Mouse (Mus musculus) limb, embryonic 11.5 days (tissue): ENCODE data around the gene Dip2a. TPM values are rescaled to one million over a fixed set of nuclear protein-coding genes. Genes with fewer than 3 reads are reported as not detected.

Experiments used
- ATAC-seq: fragments of 200-750 bp; cut with Nextera tagmentation; 2 replicates; pipeline ENCODE4 v1.8.0; 2017; ENCODE audit warnings: low read depth; ENCODE audit not compliant: insufficient number of reproducible peaks, low FRiP score, low TSS enrichment
- DNase-seq: peaks from one replicate; pipeline ENCODE4 v3.0.0-alpha.2; 2015; ENCODE audit warnings: low spot score
- H3K27ac ChIP-seq: fragments of 300-500 bp; sonication (generic); replicated peaks from 2 replicates; pipeline ENCODE4 v1.5.1; 2014; ENCODE audit warnings: low read depth, mild to moderate bottlenecking, low read length
- H3K27me3 ChIP-seq: fragments of 300-500 bp; sonication (generic); 2 replicates; pipeline ENCODE4 v1.6.1; 2014; ENCODE audit warnings: mild to moderate bottlenecking, low read length, mixed read lengths; ENCODE audit not compliant: control insufficient read depth, insufficient read depth
- H3K36me3 ChIP-seq: fragments of 300-500 bp; sonication (generic); 2 replicates; pipeline ENCODE4 v1.6.1; 2014; ENCODE audit warnings: mild to moderate bottlenecking, low read length, moderate library complexity, mixed read lengths; ENCODE audit not compliant: control insufficient read depth, insufficient read depth
- H3K4me1 ChIP-seq: fragments of 300-500 bp; sonication (generic); 2 replicates; pipeline ENCODE4 v1.6.1; 2014; ENCODE audit warnings: low read length, mixed read lengths; ENCODE audit not compliant: control insufficient read depth, insufficient read depth
- H3K4me2 ChIP-seq: fragments of 300-500 bp; sonication (generic); 2 replicates; pipeline ENCODE4 v1.6.1; 2014; ENCODE audit warnings: low read depth, mild to moderate bottlenecking, moderate library complexity; ENCODE audit not compliant: severe bottlenecking
- H3K4me3 ChIP-seq: fragments of 300-500 bp; sonication (generic); 2 replicates; pipeline ENCODE4 v1.5.1; 2014; ENCODE audit warnings: low read depth, low read length
- H3K9ac ChIP-seq: fragments of 300-500 bp; sonication (generic); 2 replicates; pipeline ENCODE4 v1.6.1; 2014; ENCODE audit warnings: mild to moderate bottlenecking, low read length
- H3K9me3 ChIP-seq: fragments of 300-500 bp; sonication (generic); 2 replicates; pipeline ENCODE4 v1.6.1; 2016; ENCODE audit warnings: low read length; ENCODE audit not compliant: control insufficient read depth
- WGBS: fragments of 180-500 bp; shearing (Covaris S2); extraction: QIAGEN DNeasy Blood & Tissue Kit; methylation state at CpG from one replicate; pipeline ENCODE4 v1.1.7; 2014; 5-methylcytosine and 5-hydroxymethylcytosine counted together
- polyA plus RNA-seq: library from polyadenylated mRNA; unstranded; fragments of >200 nt; fragmentation: Nextera tagmentation; extraction: Ambion mirVana; gene quantifications from 2 replicates; pipeline ENCODE4 v1.2.1, GENCODE M21; 2014

The Dip2a gene
- polyA plus RNA-seq, 1 experiment from 2014 or later = 5.2 TPM

GRCm38 (mm10) chr10:76332040-76332439, 13.1 kb downstream of the Dip2a start:
- no peaks in the 10 kb centered on the region for H3K36me3 ChIP-seq
- WGBS = 84% methylated on average over 2 of the region's 2 CpGs
- no peak overlapping the region for H3K9ac ChIP-seq
- ATAC-seq (no peak), DNase-seq (no peak)
- H3K4me1 ChIP-seq = no peaks in the 10 kb centered on the region
- H3K4me3 ChIP-seq = no peak overlapping the region
- no peaks in the 10 kb centered on the region for H3K27me3 ChIP-seq
- H3K4me2 ChIP-seq = no peak overlapping the region
- H3K27ac ChIP-seq = no peak overlapping the region
- no peaks in the 10 kb centered on the region for H3K9me3 ChIP-seq

GRCm38 (mm10) chr10:76329093-76329492, 16.0 kb downstream of the Dip2a start:
- ATAC-seq = no peak
- H3K9me3 ChIP-seq = no peaks in the 10 kb centered on the region
- H3K36me3 ChIP-seq = no peaks in the 10 kb centered on the region
- 87% methylated on average over 4 of the region's 4 CpGs for WGBS
- H3K9ac ChIP-seq = no peak overlapping the region
- no peak overlapping the region for H3K4me2 ChIP-seq
- H3K27ac ChIP-seq = no peak overlapping the region
- DNase-seq = no peak
- H3K4me3 ChIP-seq = no peak overlapping the region
- no peaks in the 10 kb centered on the region for H3K4me1 ChIP-seq
- no peaks in the 10 kb centered on the region for H3K27me3 ChIP-seq

GRCm38 (mm10) chr10:76328574-76328973, 16.5 kb downstream of the Dip2a start:
- no peak overlapping the region for H3K9ac ChIP-seq
- 86% methylated on average over 3 of the region's 3 CpGs for WGBS
- no peaks in the 10 kb centered on the region for H3K36me3 ChIP-seq

GRCm38 (mm10) chr10:76326304-76327006, 18.6 kb downstream of the Dip2a start:
- H3K9ac ChIP-seq = no peak overlapping the region
- 73% methylated on average over 6 of the region's 6 CpGs for WGBS
- H3K4me1 ChIP-seq = no peaks in the 10 kb centered on the region
- no peaks in the 10 kb centered on the region for H3K27me3 ChIP-seq
- H3K27ac ChIP-seq = no peak overlapping the region
- ATAC-seq = no peak
- no peak overlapping the region for H3K4me3 ChIP-seq
- no peak overlapping the region for H3K4me2 ChIP-seq
- no peaks in the 10 kb centered on the region for H3K9me3 ChIP-seq
- no peaks in the 10 kb centered on the region for H3K36me3 ChIP-seq
- peak; percentile 38 for DNase-seq

More at GRCm38 (mm10) chr10:76328574-76328973, 16.5 kb downstream of the Dip2a start:
- H3K4me2 ChIP-seq = no peak overlapping the region
- no peaks in the 10 kb centered on the region for H3K4me1 ChIP-seq
- H3K9me3 ChIP-seq = no peaks in the 10 kb centered on the region
- H3K4me3 ChIP-seq = no peak overlapping the region
- no peak for ATAC-seq
- no peaks in the 10 kb centered on the region for H3K27me3 ChIP-seq
- no peak overlapping the region for H3K27ac ChIP-seq
- DNase-seq = no peak

GRCm38 (mm10) chr10:76317623-76318022, 27.5 kb downstream of the Dip2a start:
- Histone ChIP-seq H3K9me3 (no peaks in the 10 kb centered on the region), H3K9ac (no peak overlapping the region), H3K27ac (no peak overlapping the region), H3K4me3 (no peak overlapping the region), H3K4me1 (no peaks in the 10 kb centered on the region), H3K36me3 (no peaks in the 10 kb centered on the region; the same call in 1 of the 2 replicates), H3K4me2 (no peak overlapping the region), H3K27me3 (no peaks in the 10 kb centered on the region)
- DNase-seq (no peak), ATAC-seq (no peak)
- 86% methylated on average over 12 of the region's 12 CpGs for WGBS

GRCm38 (mm10) chr10:76316194-76316593, 28.9 kb downstream of the Dip2a start:
- no peaks in the 10 kb centered on the region; the same call in 1 of the 2 replicates for H3K36me3 ChIP-seq
- H3K27me3 ChIP-seq = no peaks in the 10 kb centered on the region
- H3K4me3 ChIP-seq = no peak overlapping the region
- H3K4me2 ChIP-seq = no peak overlapping the region
- DNase-seq (no peak), ATAC-seq (no peak)
- no peak overlapping the region for H3K27ac ChIP-seq
- WGBS = 84% methylated on average over 7 of the region's 7 CpGs
- H3K9me3 ChIP-seq = no peaks in the 10 kb centered on the region
- H3K4me1 ChIP-seq = no peaks in the 10 kb centered on the region
- H3K9ac ChIP-seq = no peak overlapping the region

GRCm38 (mm10) chr10:76306738-76307137, 38.4 kb downstream of the Dip2a start:
- ATAC-seq (no peak), DNase-seq (no peak)
- Histone ChIP-seq H3K9ac (no peak overlapping the region), H3K36me3 (peaks cover 3% of the 10 kb centered on the region; the same call in 1 of the 2 replicates), H3K9me3 (no peaks in the 10 kb centered on the region), H3K27ac (no peak overlapping the region), H3K4me1 (no peaks in the 10 kb centered on the region), H3K27me3 (no peaks in the 10 kb centered on the region), H3K4me3 (no peak overlapping the region), H3K4me2 (no peak overlapping the region)
- 91% methylated on average over 9 of the region's 9 CpGs for WGBS

- 94% methylated on average over 5 of the region's 5 CpGs for WGBS
- H3K4me3 ChIP-seq = no peak overlapping the region
- no peaks in the 10 kb centered on the region for H3K27me3 ChIP-seq
- no peak overlapping the region for H3K27ac ChIP-seq
- ATAC-seq (no peak), DNase-seq (no peak)
- H3K9ac ChIP-seq = no peak overlapping the region
- H3K36me3 ChIP-seq = peaks cover 4% of the 10 kb centered on the region; the same call in 1 of the 2 replicates
- no peaks in the 10 kb centered on the region for H3K4me1 ChIP-seq
- no peaks in the 10 kb centered on the region for H3K9me3 ChIP-seq
- no peak overlapping the region for H3K4me2 ChIP-seq
These were observed 45.0 kb downstream of the Dip2a start for GRCm38 (mm10) chr10:76300133-76300532.

GRCm38 (mm10) chr10:76293222-76293621, 51.9 kb downstream of the Dip2a start:
- 94% methylated on average over 4 of the region's 4 CpGs for WGBS
- no peaks in the 10 kb centered on the region for H3K9me3 ChIP-seq
- no peak overlapping the region for H3K27ac ChIP-seq
- H3K36me3 ChIP-seq = peaks cover 4% of the 10 kb centered on the region; the same call in 1 of the 2 replicates
- H3K9ac ChIP-seq = no peak overlapping the region
- no peak for DNase-seq
- H3K4me1 ChIP-seq = no peaks in the 10 kb centered on the region
- ATAC-seq = no peak
- H3K4me3 ChIP-seq = no peak overlapping the region
- H3K4me2 ChIP-seq = no peak overlapping the region
- no peaks in the 10 kb centered on the region for H3K27me3 ChIP-seq
